Mouse (Mus musculus): ENCODE measurements around the gene Idh3a.
"Not testable (repeated sequence)": the region's sequence is repeated elsewhere in the genome, so short reads cannot be mapped to it uniquely, and the experiment has no call there.

The Idh3a gene

GRCm38 (mm10) chr9:54587863-54588262 is 1.7 kb downstream of the Idh3a start:
- DNase-seq (ENCODE audit: low read depth) = no peak

GRCm38 (mm10) chr9:54593652-54594051 is 7.5 kb downstream of the Idh3a start:
- DNase-seq (ENCODE audit: low read depth) = not testable (repeated sequence)

GRCm38 (mm10) chr9:54596752-54597465 is 10.8 kb downstream of the Idh3a start:
- no peak for DNase-seq (ENCODE audit: low read depth)

- no peak for DNase-seq (ENCODE audit: low read depth)
These were observed 16.3 kb downstream of the Idh3a start for GRCm38 (mm10) chr9:54602386-54602785.

- DNase-seq (ENCODE audit: low read depth) = no peak
These were observed 16.8 kb downstream of the Idh3a start for GRCm38 (mm10) chr9:54602916-54603315.

GRCm38 (mm10) chr9:54604131-54604654 is 18.1 kb downstream of the Idh3a start:
- no peak for DNase-seq (ENCODE audit: low read depth)

GRCm38 (mm10) chr9:54604886-54605285 is 18.8 kb downstream of the Idh3a start:
- no peak for DNase-seq (ENCODE audit: low read depth)

GRCm38 (mm10) chr9:54612781-54613191 is 26.7 kb downstream of the Idh3a start:
- DNase-seq (ENCODE audit: low read depth) = no peak

- no peak for DNase-seq (ENCODE audit: low read depth)
These were observed 28.2 kb downstream of the Idh3a start for GRCm38 (mm10) chr9:54614182-54614850.

GRCm38 (mm10) chr9:54627240-54627639 is 41.1 kb downstream of the Idh3a start:
- no peak for DNase-seq (ENCODE audit: low read depth)

- DNase-seq (ENCODE audit: low read depth) = no peak
These were observed 42.6 kb downstream of the Idh3a start for GRCm38 (mm10) chr9:54628752-54629151.

- no peak for DNase-seq (ENCODE audit: low read depth)
These were observed 43.6 kb downstream of the Idh3a start for GRCm38 (mm10) chr9:54629613-54630261.

GRCm38 (mm10) chr9:54630905-54631304 is 44.8 kb downstream of the Idh3a start:
- DNase-seq (ENCODE audit: low read depth) = no peak

- DNase-seq (ENCODE audit: low read depth) = no peak
These were observed 47.3 kb downstream of the Idh3a start for GRCm38 (mm10) chr9:54633401-54633800.

- DNase-seq (ENCODE audit: low read depth) = no peak
These were observed 51.6 kb downstream of the Idh3a start for GRCm38 (mm10) chr9:54637510-54638314.

- DNase-seq (ENCODE audit: low read depth) = no peak
These were observed 53.1 kb downstream of the Idh3a start for GRCm38 (mm10) chr9:54639192-54639591.

- no peak for DNase-seq (ENCODE audit: low read depth)
These were observed 55.4 kb downstream of the Idh3a start for GRCm38 (mm10) chr9:54641548-54641947.

- no peak for DNase-seq (ENCODE audit: low read depth)
These were observed 56.0 kb downstream of the Idh3a start for GRCm38 (mm10) chr9:54642149-54642548.

GRCm38 (mm10) chr9:54642556-54642955 is 56.4 kb downstream of the Idh3a start:
- DNase-seq (ENCODE audit: low read depth) = no peak

- DNase-seq (ENCODE audit: low read depth) = no peak
These were observed 57.0 kb downstream of the Idh3a start for GRCm38 (mm10) chr9:54643179-54643578.

- no peak for DNase-seq (ENCODE audit: low read depth)
These were observed 59.4 kb downstream of the Idh3a start for GRCm38 (mm10) chr9:54645530-54645929.

- no peak for DNase-seq (ENCODE audit: low read depth)
These were observed 60.1 kb downstream of the Idh3a start for GRCm38 (mm10) chr9:54646252-54646651.

Measured in fibroblast of lung, adult 2 months (primary cell).